Mouse (Mus musculus) central nervous system, embryonic 11.5 days (tissue): ENCODE measurements around the gene Cdh8. TPM values are rescaled to one million over a fixed set of nuclear protein-coding genes. Genes with fewer than 3 reads are reported as not detected.

Source experiments
- polyA plus RNA-seq: library from polyadenylated mRNA; depleted of rRNA; stranded (reverse); fragments of >200 nt; gene quantifications from 2 replicates; pipeline ENCODE4 v1.2.3, GENCODE M21; 2012; rRNA removed

The Cdh8 gene
- 8.6 and 11.2 TPM in 2 replicates for polyA plus RNA-seq

GRCm38 (mm10) chr8:99415966-99416781 lies at the start of gene Cdh8:
TSS of gene Cdh8 (minus strand) at chr8:99416471.

